Mouse (Mus musculus) monocyte, adult 5-6 weeks (primary cell): ENCODE results near the gene Sdad1. TPM values are rescaled to one million over a fixed set of nuclear protein-coding genes. Genes with fewer than 3 reads are reported as not detected.
A peak's percentile ranks its signal among the peaks of the same experiment; 100 is the strongest.

Experiments
- ATAC-seq: fragments of 153-309, 156-312 bp; replicated peaks from 2 replicates; pipeline ENCODE4 v1.8.0; 2017; ENCODE audit warnings: mild to moderate bottlenecking; ENCODE audit not compliant: low TSS enrichment, insufficient number of reproducible peaks, severe bottlenecking, poor library complexity, low FRiP score
- total RNA-seq: library from RNA; stranded (forward); fragments of 200-1000, 200-491, 200-594 nt; gene quantifications from 3 replicates; pipeline ENCODE4 v1.2.3, GENCODE M21; 2017

The Sdad1 gene
- total RNA-seq, 1 experiment from 2014 or later = 31.5 TPM

DNA sequence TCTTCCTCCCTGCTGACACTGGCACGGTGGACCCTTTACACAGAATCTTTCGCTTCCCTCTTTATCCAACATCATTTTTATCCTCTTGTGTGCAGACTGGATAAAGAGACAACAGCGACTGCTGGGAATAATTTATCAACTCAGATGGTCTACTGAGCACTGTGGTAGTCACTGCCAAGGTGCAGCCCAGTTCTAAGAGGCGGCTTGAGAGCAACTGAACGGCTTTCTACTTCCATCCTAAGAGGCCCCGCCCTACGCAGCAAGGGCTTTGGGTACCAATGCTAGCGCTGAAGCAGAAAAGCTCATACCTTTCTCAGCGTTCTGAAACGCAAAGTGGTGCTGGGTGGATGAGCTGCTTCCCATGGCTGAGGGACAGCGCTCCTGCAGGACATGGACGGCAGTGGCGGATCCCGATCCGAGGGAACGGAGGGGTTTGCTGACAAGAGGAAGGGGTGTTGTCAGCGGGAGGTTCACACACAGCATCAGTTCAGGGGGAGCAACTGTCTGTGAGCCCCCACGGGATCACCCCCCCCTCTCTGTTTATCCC is 57.4 kb downstream of the Sdad1 start:
- no peak for ATAC-seq

DNA sequence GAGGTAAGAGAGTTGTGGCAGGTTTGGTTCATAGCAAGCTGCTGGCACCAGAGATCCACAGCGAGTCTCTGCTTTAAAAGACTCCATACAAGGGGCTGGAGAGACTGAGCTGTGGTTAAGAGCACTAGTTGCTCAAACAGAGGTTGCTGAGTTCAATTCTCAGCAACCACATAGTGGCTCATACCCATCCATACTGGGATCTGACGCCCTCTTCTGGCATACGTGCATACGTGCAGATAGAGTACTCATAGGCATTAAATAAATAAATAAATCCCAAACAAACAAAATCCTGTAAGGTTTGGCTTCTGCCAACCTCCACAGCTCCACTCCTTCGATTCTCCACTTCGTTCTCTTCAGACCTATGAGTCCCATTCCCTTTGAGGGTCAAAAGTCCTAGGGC is 58.2 kb downstream of the Sdad1 start:
- no peak for ATAC-seq

DNA sequence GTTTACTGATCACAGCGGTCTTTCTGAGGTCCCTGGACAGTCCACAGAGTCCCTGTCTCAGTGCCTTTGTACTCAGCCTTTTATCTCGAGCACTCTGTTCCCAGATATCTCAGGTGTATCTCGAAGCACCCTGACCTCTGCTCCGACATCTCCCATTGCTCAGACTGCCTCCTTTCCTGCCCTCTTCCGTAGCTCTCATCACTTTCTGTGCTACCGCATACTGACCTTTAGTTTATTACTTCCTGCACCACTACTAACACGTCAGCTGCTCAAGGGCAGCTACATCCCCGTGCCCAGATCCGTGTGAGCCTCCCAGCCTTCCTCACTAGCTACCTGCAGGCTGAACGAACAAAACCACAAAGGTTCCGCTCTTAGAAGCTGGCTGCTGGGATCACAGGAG is 61.7 kb downstream of the Sdad1 start:
- no peak for ATAC-seq

DNA sequence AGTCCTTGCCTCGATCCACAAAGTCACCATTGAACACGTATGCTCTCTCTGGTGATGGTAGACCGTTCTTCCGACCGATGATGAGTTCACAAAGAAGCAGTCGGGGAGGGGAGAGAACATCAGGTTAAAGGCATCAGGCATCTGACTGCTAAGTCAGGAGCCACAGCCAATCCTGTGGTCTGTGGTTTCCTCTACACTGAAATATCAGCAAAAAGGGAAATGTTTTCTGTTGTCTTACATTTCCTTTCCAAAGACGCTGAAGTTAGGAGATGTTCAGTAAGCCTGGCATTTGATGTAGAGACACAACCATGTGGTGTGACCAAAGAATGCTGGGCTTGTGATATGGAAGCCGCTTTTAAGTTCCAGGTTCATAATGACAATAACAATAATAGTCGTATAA is 64.8 kb downstream of the Sdad1 start:
- ATAC-seq = peak; percentile 56

DNA sequence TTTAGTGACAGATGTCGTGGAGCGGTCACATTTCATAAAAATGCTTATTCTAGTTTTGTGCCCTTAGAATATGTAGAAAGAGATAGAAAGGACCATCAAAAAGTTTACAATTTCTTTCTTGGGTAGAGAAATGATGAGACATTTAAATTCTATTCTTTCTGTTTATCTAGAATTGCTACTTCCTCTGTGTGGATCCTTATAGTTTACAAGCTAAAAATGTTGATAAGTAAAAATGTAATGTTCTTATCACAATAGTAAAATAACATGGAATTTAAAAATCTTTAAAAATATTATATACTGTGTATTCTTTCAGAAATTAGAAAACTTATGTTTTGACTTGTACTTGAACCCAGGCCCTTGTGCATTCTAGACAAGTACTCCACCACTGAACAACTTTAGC is 65.4 kb downstream of the Sdad1 start:
- ATAC-seq = no peak

DNA sequence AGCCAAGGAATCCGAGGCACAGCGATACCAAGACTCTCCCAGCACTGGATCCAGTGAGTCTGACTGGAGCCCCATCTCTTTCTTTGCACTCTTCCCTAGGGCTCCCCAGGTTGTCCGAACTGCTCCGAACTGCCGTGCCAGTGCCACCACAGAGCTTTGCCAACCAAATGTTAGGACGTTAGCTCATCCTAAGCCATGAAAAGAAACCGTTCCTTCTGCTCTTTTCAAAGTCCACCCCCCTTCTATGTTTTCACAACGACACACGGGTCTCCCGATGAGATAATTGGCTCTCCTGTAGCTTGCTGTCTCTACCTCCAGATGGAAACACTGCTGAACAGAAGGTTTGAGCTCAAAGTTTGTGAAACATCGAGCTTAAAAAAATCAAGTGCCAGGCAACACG is 69.5 kb downstream of the Sdad1 start:
- no peak for ATAC-seq

DNA sequence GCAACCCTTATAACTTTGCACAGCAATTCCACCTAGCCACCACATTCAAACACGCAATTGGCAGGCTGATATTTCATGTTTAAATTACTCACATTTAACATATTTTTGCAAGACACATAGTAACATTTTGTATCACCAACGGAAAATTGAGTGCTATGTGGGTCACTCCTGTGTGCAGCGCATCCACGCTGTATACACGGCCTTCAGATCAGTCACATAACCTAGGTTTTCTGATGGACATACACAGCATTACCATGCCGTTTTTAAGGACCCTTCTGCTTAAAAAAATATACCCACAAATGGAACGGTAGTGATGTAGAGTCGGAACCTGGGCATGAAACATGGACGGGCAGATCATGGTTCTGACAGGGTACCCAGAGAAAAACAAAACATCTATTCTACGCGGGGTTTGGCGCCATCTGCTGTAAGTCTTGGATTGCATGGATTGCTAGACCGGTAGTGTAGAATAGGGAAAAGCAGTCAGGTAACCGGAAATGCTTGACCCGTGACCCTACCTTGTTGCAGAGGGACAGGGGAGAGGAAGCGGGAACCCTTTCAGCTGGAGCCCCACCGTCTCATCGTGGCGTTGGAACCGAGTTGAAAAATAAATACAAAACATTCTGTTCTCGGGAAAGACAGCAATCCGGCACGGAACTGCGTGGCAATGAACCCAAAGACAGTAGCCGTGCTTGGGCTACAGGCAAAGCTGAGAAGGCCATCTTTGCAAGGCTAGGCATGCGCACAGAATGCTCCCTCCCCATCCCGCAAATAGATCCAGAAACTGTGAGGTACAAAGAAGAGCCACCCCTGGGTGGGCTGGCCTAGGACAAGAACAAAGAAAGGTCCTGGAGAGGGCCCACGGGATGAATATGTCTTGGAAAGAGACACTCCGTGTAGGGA is 70.7 kb downstream of the Sdad1 start:
- ATAC-seq = no peak

DNA sequence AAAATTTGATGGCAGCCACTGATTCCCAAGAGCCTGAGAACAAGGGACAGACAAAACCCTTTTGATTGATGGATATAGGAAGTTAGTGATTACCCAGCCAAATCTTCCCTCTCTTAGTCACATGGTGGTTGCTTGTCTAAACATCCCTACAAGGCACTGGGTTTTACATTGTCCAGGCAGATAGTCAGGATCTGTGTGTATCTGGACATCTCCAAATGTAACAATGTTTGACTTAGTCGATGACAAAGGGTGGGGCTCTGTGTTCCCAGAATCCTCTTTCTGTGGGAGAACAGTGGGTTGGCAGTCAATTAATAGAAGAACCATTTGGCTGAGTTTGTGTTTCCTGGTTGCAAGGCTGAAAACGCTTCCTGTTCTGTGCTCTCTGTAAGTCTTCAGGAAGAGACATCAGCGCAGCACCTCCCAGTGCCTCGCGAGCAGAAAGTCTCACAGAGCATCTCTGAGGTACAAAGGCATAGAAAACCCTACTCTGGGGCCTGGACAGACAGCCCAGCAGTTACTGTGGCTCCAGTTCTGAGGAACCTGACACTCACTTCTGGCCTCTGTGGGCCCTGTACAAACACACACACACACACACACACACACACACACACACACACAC is 75.2 kb downstream of the Sdad1 start:
- no peak for ATAC-seq

Other genes with a start within 250 kb of the Sdad1 start
- gene G3bp2, start 226.8 kb downstream of the Sdad1 start, total RNA-seq = 133 to 155 TPM (median 141 TPM) in 3 replicates
- gene Uso1, start 172.5 kb downstream of the Sdad1 start, total RNA-seq = 16.5 to 45.5 TPM (median 28.5 TPM) in 3 replicates
- 6.3 TPM in 1 of 3 replicates, not detected in the others for gene U90926, start 95.1 kb downstream of the Sdad1 start, total RNA-seq
- 3.7 TPM in 1 of 3 replicates, not detected in the others for gene Ppef2, start 54.2 kb downstream of the Sdad1 start, total RNA-seq
- 46.8 to 114 TPM (median 77.3 TPM) in 3 replicates for gene Naaa, start 32.3 kb downstream of the Sdad1 start, total RNA-seq
- gene Cxcl9, start 17.6 kb upstream of the Sdad1 start, total RNA-seq = 0.19 TPM in 1 of 3 replicates, not detected in the others
- gene Art3, start 21.3 kb upstream of the Sdad1 start, total RNA-seq = 1.3 to 2.9 TPM (median 1.5 TPM) in 3 replicates
- 0.95 to 3.6 TPM (median 3.5 TPM) in 3 replicates for gene Cxcl10, start 38.4 kb upstream of the Sdad1 start, total RNA-seq
- gene Nup54, start 124.7 kb upstream of the Sdad1 start, total RNA-seq = 44.1 to 71.5 TPM (median 50.8 TPM) in 3 replicates
- gene Scarb2, start 196.4 kb upstream of the Sdad1 start, total RNA-seq = 75.7 to 83.7 TPM (median 80.4 TPM) in 3 replicates
- not detected in 3 replicates for gene Fam47e, start 244.6 kb upstream of the Sdad1 start, total RNA-seq